Mouse (Mus musculus) cerebellum, adult 11 months (tissue): ENCODE results near the gene Gm44596.
"Not testable (repeated sequence)": the region's sequence is repeated elsewhere in the genome, so short reads cannot be mapped to it uniquely, and the experiment has no call there.

ENCODE experiments used
- DNase-seq: peaks from one replicate; pipeline ENCODE4 v3.0.0; 2022

Gene Gm44596

GRCm38 (mm10) chr6:128375192-128375591 is at the start of gene Gm44596, which contains the start of gene Tex52:
TSS of gene Gm44596 (plus strand) at chr6:128375503.
TSS of gene Tex52 (plus strand) at chr6:128375456.
- DNase-seq: no peak

GRCm38 (mm10) chr6:128334397-128335124 is 40.7 kb upstream of the Gm44596 start:
- DNase-seq: peak; percentile 62

- DNase-seq: no peak
Observed at GRCm38 (mm10) chr6:128337467-128337866, 37.8 kb upstream of the Gm44596 start.

GRCm38 (mm10) chr6:128338876-128339275 is 36.4 kb upstream of the Gm44596 start:
- no peak for DNase-seq

GRCm38 (mm10) chr6:128341956-128342723 is 33.2 kb upstream of the Gm44596 start:
- no peak for DNase-seq

DNA sequence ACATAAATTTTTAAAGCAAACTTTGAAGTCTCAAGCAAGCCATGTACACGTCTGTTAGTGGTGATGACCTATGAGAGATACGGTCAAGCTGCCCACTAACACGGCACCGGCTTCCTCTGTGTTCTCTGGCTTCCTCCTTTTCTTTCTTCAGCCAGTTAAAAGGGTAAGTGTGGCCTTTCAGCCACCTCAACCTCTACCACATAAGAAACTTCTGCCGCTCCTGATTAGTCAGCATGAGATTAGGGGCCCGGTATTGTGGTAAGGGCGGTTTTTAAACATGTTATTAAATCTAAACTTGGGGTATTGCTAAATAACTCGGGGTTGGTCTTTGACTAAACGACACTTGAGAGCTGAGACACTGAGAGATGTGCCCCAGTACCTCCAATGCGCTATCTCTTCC is 29.7 kb upstream of the Gm44596 start:
- no peak for DNase-seq

- no peak for DNase-seq
Observed at GRCm38 (mm10) chr6:128346782-128347181, 28.5 kb upstream of the Gm44596 start.

GRCm38 (mm10) chr6:128349711-128350110 is 25.6 kb upstream of the Gm44596 start:
- DNase-seq: no peak

GRCm38 (mm10) chr6:128354140-128354539 is 21.2 kb upstream of the Gm44596 start:
- DNase-seq: no peak

GRCm38 (mm10) chr6:128355201-128355681 is 20.1 kb upstream of the Gm44596 start:
- DNase-seq: no peak

GRCm38 (mm10) chr6:128355726-128356416 is 19.4 kb upstream of the Gm44596 start, which contains the start of gene Tulp3:
TSS of gene Tulp3 (minus strand) at chr6:128355851.
- DNase-seq: peak; percentile 97

DNA sequence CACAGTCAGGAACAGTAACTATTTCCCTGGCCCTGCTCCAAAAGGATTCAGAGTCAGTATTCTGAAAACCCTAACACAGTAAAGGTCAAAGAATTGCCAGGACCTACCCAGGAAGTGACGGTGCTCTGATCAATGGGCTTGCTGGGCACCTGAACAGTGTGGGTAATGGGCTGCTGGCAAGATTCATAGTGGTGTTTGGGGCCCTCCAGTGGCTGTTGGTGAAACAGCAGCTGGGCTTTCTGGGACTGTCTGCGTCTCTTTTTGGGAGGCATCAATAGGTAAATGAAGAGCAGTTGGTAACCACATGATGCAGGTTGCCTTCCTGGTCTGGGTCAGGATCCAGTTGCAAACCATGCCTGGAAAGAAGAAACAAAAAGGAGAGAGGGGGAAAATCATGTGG is 16.3 kb upstream of the Gm44596 start:
- DNase-seq: peak; percentile 64

DNA sequence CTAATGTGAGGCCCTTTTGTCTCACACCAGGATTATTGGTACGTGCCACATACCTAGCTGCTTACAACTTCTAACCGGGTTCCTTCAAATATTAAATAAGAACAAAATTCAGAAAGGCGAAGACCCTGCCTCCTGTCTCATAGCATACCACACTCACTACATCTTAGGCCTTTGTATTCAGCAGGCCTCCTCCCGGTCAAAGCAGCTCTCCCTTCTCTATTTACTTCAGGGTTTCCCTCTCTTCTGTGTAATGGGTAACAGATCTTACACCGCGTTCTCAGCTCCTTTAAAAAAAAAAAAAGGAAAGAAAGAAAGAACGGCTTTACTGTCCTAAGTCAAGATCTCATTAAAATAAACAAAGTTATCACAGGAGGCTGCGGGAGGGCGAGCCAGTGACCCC is 13.4 kb upstream of the Gm44596 start:
- no peak for DNase-seq

GRCm38 (mm10) chr6:128362381-128363006 is 12.8 kb upstream of the Gm44596 start, which contains the start of the genes Rhno1 and Foxm1:
TSS of gene Rhno1 (minus strand) at chr6:128362911.
TSS of gene Foxm1 (plus strand) at chr6:128362967.
- peak; percentile 78 for DNase-seq

DNA sequence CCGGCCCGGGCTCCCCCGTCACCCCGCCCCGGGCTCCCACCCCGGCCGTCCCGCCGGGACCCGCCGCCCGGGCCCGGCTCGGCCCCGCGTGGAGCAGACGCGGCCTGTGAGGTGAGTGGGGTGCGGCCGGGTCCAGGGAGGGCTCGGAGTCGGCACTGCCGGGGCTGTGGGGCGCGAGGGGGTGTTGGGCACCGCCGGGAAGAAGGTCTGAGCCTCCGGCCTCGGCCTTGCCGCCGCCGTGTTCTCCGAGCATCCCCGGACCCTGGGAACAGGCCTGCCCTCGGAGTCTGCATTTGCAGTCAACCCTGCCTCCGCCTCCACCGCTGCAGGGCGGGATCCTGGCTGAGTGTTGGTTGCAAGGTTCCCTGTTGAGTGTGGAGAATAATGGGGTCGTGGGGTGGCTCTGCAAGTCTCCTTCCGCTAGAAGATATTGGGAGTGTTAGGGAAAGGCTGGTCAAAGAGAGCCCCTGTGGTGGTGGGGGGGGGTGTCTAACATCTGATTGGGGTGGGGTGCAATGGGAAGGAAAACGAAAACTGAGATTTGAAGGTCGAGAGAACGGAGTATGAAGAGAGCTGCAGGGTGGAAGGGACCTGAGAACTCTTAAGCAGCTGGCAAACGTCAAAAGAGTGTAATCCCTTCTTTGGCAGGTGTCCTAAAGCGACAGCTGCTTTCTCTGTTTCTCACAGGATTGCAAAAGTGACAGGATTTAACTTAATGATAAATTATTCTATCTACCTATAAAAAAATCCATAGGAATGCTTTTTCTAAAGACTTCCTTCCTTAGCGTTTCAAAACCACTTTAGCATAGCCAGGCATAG is 12.1 kb upstream of the Gm44596 start:
- no peak for DNase-seq

- no peak for DNase-seq
Observed at GRCm38 (mm10) chr6:128364721-128365120, 10.6 kb upstream of the Gm44596 start.

GRCm38 (mm10) chr6:128366466-128366865 is 8.8 kb upstream of the Gm44596 start:
- no peak for DNase-seq

DNA sequence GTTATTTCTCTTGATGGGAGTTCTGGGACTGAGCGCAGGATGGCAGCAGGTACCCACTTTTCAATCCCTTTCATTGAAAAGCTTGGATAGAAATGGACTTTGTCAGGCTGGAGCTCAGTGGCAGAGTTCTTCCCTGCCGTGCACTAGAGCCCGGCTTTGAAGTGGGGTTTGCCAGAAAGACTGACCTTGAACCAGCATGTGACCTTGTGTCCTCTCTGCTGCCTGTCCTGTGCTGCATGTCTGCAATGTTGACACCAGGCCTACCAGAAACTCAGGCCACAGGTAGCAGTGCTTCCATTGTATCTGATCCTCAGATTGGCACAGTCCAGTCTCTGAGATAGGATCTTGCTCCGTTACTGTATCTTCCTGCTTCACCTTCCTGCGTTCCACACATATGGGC is 5.3 kb upstream of the Gm44596 start:
- no peak for DNase-seq

DNA sequence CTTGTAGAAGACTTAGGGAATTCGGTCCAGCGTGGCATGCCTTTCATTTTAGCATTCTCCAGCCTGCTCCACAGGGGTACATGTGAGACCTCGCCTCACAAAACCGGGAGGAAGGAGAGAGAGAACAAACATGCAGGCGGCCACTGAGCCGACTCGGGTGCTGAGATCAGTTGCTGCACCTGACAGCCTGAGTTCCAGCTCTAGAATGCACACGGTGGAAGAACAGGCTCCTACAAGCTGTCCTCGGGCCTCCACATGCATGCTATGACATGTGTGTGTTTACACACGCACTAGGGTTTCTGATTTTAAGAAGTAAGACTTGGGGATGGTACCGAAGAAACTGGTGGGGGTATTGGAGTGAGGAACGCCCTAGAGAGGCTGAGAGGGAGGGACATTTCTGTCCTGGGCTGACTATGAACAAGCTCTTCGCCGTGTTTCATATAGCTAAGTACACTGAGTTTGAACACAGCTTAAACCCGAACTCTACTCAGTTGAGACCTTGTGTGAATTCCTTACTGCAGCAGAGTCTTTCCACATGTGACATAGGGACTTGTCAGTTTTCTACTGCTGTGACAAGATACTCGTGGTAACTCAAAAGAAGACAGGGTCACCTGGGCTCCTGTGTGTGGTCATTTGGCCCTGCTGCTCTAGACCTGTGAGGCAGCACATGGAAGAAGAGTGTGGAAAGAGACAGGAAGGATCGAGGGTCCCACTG is 1.2 kb downstream of the Gm44596 start:
- no peak for DNase-seq

GRCm38 (mm10) chr6:128379636-128380035 is 4.3 kb downstream of the Gm44596 start:
- DNase-seq: no peak

GRCm38 (mm10) chr6:128380594-128381167 is 5.4 kb downstream of the Gm44596 start:
- DNase-seq: not testable (repeated sequence)
